Mouse (Mus musculus): ENCODE measurements around the gene Cdc34b.
"Not testable (repeated sequence)": the region's sequence is repeated elsewhere in the genome, so short reads cannot be mapped to it uniquely, and the experiment has no call there.

The Cdc34b gene

DNA sequence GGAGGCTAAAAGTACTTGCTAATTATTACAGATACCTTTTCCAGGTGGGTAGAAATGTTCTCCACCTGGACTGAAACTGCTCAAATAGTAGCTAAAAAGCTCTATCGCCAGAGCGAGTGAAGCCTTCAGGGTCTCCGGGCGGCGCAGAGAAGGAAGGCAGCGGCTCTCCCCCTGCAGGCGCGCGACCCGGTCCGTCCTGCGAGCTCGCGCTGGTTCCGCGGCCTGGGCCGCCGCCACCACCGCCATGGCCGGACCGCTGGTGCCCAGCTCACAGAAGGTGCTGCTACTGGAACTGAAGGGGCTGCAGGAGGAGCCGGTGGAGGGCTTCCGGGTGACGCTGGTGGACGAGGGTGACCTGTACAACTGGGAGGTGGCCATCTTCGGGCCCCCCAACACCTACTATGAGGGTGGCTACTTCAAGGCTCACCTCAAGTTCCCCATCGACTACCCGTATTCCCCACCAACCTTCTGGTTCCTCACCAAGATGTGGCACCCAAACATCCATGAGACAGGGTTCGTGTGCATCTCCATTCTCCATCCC, at the start of gene Cdc34b:
TSS of gene Cdc34b (plus strand) at position 51 of the 541 bp plus-strand sequence.
- DNase-seq = no peak

- not testable (repeated sequence) for DNase-seq
These were observed 49.1 kb upstream of the Cdc34b start for GRCm38 (mm10) chr11:94692502-94692901.

- DNase-seq = no peak
These were observed 46.1 kb upstream of the Cdc34b start for GRCm38 (mm10) chr11:94695508-94695907.

GRCm38 (mm10) chr11:94697140-94697539, 44.4 kb upstream of the Cdc34b start:
- no peak for DNase-seq

- no peak for DNase-seq
These were observed 43.7 kb upstream of the Cdc34b start for GRCm38 (mm10) chr11:94697703-94698464.

GRCm38 (mm10) chr11:94699399-94699798, 42.2 kb upstream of the Cdc34b start:
- no peak for DNase-seq

DNA sequence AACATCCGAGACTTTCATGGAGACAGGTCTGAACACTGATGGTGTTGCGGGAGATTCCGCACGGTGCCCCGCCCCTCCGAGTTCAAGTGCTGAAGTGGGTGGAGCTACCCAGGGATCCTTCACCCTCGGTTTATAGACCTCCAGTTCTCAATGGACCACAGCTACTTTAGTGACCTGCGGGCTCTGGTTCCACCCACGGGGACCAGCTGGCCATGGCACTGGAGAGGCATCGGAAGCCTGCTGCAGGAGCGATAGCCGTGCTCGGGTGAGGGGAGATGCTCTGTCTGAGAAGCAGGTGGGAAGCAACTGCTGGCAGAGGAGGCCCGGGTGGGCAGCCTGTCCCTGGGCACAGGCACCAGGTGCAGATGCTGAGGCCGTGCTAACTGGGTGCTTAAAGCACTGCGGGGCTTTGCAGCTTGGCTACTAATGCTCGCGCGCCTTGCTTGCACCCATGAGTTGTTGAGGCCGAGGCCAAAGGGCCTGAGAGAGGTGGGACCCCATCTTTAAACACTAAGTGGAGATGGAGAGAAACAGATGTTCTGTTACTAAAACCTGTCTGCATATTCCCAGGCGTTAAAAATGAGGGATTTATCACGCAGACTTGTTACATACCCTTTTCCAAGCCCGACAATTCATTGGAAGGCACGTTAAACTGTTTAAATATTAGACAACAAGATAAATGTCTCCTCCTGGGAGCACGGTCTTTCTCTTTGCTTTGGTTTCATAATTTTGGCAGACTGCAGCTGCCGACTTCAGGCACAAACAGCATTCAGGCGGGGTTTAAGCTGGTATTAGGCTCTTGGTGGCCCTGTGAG, 40.0 kb upstream of the Cdc34b start:
- DNase-seq = no peak

GRCm38 (mm10) chr11:94702216-94702610, 39.4 kb upstream of the Cdc34b start:
- DNase-seq = no peak

- DNase-seq = no peak
These were observed 37.6 kb upstream of the Cdc34b start for GRCm38 (mm10) chr11:94704020-94704419.

DNA sequence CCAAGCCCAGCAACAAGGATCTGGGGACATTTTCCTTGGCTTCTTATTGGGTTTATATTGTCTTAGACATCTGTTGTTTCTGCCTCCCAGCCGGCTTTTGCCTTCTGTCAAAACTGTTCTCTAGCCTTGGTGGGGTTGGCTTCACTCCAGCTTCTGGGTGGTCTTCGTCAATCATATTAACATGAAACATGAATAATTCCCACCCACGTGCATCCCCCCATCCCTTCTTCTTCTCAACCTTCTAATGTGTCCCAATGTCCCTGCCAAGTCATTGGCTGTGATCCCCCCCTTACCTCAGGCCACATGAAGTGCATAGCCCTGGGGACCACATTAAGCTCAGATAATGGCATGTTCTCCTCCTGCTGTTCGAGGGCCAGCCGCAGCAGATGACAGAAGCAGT, 37.1 kb upstream of the Cdc34b start, which contains the start of gene Gm11541:
TSS of gene Gm11541 (minus strand) at position 28 of the 400 bp plus-strand sequence.
- DNase-seq = no peak

DNA sequence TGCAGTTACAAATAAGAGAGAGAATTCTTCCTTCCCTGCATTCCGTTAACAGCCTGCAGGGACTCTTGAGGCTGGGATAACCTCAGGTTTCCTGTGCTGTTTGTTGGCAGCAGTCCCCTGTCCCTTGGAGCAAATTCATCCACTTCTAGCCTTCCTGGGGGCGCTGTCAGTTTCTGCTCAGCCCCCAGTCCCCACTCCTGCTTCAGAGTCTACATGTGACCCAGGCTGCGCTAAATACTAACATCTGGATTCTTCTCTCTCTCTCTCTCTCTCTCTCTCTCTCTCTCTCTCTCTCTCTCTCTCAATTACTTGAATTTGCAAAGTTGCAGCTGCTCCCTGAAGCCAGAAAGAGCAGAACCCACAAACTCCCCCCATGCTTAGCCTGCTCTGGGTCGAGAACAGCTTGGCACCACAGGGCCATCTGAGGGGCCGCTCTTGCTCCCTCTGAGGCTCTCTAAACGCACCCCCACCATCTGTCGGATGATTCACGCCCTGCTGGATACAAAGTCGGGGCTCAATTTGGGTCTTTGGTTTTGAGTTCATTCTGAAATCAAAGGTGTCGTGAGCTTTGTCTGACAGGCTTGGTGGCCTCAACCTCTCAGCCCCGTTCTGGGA, 28.2 kb upstream of the Cdc34b start:
- no peak for DNase-seq

DNA sequence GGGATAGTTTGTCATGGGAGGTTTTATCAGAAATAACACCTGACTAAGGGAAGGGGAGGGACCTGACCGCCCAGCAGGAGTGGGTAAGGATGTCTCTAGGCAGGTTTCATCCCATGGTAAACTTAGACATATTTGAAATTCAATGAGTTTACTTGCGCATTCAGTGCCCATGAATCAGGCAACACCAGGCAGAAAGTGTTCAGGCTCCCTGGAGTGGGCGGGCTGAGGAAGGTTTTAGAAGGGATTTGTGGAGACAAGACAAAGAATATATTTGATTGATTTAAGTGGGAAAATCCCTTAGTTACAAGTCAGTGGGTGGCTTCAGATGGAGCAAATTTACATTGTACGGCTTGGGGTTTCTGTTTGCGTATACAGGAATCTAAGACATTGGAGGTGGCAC, 26.0 kb upstream of the Cdc34b start:
- no peak for DNase-seq

DNA sequence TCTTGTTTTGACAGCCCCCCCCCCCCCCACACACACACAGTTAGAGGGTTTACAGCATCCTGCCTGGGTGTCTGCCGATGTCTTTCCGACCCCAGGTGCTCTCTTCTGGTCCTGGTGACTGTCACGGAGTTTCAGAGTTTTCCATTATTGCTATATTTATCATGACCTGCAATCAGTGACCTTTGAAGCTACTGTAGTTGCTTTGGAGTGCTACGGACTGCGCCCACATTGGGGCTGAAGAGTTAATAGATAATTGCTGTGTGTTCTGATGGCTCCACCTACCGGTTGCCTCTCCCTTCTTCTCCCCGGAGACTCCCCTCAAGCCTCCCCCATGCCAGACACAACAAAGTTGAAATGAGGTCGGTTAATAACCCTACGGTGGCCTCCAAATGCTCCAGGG, 24.8 kb upstream of the Cdc34b start:
- DNase-seq = peak; percentile 26

DNA sequence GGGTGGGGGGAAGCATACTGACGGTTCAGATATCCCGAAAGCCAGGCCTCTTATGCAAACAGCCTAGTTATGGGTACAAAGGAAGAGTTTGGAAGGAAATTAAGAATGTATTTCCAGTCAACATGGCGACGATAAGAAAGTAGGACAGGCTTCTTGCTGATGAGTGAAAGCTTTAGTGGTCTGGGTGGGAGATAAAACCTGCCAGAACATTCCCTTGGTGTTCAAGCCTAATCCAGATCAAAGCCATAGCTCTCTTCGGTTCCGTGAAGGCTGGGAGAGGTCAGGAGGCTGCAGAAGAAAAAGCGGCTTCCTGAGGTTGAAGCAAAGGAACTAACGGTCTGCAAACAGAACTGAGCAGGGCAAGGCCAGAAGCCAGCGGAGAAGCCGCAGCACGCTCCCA, 24.3 kb upstream of the Cdc34b start:
- DNase-seq = no peak

DNA sequence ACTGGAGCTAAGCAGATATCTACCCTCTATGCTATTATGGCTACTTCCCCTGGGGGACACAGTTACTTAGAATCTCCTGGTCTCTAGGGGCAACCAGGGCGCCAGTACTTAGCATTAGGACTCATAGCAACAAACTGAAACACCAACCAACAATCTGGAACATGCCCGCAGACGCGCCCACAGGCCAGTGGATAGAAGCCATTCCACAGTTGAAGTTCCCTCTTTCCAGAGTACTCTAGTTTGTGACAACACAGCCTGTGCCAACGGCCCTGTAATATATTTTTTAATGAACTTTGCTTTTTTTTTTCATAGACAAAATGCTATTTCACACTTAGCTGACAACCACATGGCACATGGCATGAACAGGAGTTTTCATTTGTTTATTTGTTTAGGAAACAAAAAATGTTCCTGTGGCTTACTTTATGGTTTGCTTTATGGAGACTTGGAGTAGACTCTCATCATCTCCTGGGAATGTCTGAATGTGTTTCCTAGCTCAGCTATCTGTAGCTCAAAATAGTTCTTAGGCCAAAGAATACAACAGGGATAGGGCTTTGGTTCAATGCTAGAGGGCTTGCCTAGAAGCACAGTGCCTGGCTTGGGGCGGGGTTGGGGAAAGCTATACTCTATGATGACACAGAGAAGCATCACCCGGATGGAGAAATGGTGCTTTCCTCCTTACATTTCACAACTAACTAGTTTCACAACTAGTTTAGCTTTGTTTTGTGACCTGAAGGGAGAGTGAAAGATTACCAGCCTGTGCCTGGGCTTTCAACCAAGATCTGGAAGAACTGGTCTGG, 23.3 kb upstream of the Cdc34b start:
- DNase-seq = no peak

GRCm38 (mm10) chr11:94719216-94719615, 22.4 kb upstream of the Cdc34b start:
- no peak for DNase-seq

DNA sequence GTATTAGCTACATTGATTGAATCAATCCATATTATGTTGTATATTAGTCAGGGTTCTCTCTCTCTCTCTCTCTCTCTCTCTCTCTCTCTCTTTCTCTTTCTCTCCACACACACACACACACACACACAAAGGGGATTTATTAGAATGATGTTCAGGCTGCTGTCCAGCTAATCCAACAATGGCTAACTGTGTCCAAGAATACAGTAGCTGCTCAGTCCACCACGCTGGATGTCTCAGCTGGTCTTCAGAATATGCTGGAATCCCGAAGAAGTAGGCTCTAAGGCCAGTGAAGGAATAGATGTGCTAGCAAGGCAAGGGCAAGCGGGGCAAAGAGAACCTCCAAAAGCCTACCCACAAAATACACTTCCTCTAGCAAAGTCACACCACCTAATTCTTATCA, 14.3 kb upstream of the Cdc34b start:
- DNase-seq = no peak

- DNase-seq = no peak
These were observed 13.0 kb upstream of the Cdc34b start for GRCm38 (mm10) chr11:94728545-94728944.

DNA sequence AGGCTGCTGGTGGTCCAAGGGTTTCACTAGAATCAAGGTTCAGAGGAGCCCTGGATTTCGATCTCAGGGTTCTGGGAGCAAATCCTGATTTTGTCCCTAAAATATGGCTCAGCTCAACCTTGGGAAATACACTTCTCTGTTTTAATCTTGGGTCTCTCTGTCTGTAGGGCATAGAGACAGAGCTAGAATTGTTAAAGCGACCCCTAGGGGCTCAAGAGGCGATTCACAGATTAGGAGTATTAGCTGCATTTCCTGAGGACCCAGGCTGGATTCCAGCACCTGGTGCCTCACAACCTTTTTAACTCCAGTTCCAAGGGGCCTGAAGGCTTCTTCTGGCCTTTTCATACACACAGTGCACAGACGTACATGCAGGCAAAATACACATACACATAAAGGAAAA, 12.0 kb upstream of the Cdc34b start:
- DNase-seq = no peak

DNA sequence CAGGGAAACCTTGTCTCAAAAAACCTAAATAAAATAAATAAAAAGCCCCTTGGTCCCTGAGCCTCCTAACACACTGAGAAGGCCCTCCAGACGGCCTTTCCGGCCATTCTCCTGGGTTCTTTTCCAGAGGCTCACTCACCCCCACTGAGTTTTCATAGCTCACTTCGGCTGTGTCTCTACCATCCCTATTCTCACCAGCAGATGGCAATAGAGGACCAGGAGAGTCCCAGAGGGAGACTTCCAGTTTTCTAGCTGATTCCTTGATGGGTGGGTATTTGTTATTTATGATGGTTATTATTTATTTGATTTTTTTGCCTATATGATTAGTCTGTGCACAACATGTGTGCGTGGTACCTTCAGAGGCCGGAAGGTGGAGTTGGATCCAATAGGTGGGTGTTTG, 11.3 kb upstream of the Cdc34b start:
- DNase-seq = peak; percentile 57

GRCm38 (mm10) chr11:94731229-94731628, 10.4 kb upstream of the Cdc34b start:
- DNase-seq = no peak

GRCm38 (mm10) chr11:94732773-94733172, 8.8 kb upstream of the Cdc34b start:
- no peak for DNase-seq

GRCm38 (mm10) chr11:94735746-94736145, 5.8 kb upstream of the Cdc34b start:
- no peak for DNase-seq

All from cerebellum, adult 9-10 months (tissue).